Mouse (Mus musculus) brown adipose tissue, adult 24 weeks (tissue): ENCODE measurements around the gene Phc1. TPM values are rescaled to one million over a fixed set of nuclear protein-coding genes. Genes with fewer than 3 reads are reported as not detected.

ENCODE experiments used
- H3K27ac ChIP-seq: fragments of 200-500 bp; replicated peaks from 2 replicates; pipeline ENCODE4 v1.5.1; 2012; ENCODE audit warnings: low read depth, mild to moderate bottlenecking, low read length
- H3K4me1 ChIP-seq: fragments of 200-500 bp; 2 replicates; pipeline ENCODE4 v1.6.1; 2012; ENCODE audit warnings: low read length, mixed read lengths; ENCODE audit not compliant: control insufficient read depth, insufficient read depth, insufficient read length
- H3K4me3 ChIP-seq: fragments of 200-500 bp; 2 replicates; pipeline ENCODE4 v1.5.1; 2012; ENCODE audit warnings: low read depth, mild to moderate bottlenecking, low read length, moderate library complexity; ENCODE audit not compliant: insufficient read depth
- polyA plus RNA-seq: library from polyadenylated mRNA; stranded (reverse); fragments of >200 nt; gene quantifications from 2 replicates; pipeline ENCODE4 v1.2.4, GENCODE M21; 2012; ENCODE audit not compliant: missing spikeins, insufficient read depth, insufficient read length

Phc1 gene
- polyA plus RNA-seq, 1 experiment, result 5.8 TPM

DNA sequence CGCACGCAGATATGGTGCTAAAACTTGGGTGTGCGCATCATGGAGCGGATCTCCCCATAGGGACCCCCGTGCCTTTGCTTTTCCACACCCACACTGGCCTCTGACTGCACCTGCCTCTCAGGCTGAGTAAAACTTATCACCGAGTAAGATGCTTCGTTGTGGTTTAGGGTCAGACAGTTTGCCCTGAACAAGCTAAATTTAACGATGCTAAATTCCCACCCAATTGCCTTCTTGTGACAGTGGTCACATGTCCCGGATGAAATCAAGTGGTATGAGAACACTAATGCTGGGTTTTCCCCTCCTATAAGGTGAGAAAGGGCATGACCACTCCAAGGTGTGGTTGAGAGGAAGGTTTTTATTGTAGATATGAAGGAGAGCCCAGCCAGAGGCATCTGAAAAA, 46.6 kb downstream of the Phc1 start:
- Histone ChIP-seq H3K4me3 (no peak overlapping the region), H3K4me1 (no peaks in the 10 kb centered on the region), H3K27ac (no peak overlapping the region)

DNA sequence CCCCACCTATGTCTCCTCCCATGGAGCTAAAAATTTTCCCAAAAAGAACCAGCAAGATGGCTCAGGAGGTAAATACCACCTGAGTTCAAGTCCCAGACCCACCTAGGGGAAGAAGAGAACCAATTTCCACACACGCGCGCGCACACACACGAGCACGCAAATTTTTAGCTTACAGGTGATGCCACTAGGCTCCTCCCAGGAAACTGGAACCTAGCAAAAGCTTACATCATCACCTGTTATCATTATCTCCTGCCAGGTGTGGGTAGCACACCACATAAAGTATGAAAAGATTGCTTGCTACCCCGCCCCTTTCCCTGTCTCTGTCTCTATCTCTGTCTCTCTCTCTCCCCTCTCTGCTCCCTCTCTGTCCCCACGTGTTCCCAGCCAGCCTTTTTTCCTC, 47.2 kb downstream of the Phc1 start:
- Histone ChIP-seq H3K4me3 (no peak overlapping the region), H3K27ac (no peak overlapping the region), H3K4me1 (no peaks in the 10 kb centered on the region)

DNA sequence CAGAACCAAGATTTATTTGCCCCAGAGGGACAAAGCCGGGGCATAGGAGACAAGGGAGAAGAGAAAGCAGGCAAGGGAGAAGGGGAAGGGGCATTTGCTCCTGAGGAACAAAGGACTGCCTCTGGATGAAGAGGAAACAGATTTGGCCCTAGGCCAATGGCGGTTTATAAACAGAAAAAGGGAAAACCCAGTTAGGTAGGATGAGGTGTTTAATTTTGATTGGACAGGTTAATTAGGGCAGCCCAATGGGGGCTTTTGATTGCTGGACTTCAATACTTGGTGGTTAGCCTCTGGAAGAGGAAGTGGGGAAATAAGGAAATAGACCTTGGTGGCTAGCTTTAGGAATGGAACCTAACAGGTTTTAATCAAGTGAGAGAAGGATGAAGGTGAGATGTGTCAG, 48.2 kb downstream of the Phc1 start:
- H3K4me1 ChIP-seq, result no peaks in the 10 kb centered on the region
- no peak overlapping the region for H3K4me3 ChIP-seq
- H3K27ac ChIP-seq, result no peak overlapping the region

DNA sequence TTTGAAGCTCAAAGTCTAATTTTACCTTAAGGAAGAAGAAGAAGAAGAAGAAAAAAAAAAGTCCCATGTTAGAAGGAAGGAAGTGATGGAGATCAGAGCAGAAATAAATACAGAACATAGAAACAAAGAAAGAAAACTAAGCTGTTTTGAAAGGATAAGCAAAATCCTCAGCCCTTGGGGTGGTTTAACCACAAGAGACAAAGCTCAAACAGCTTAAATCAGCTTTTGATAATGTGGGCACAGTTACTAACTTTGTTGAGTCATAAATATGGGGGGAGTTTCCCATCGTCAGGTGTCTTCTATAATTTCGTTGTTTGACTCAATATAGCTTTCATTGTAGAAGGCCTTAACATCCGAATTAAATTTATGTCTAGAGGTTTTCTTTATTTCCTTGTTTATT, 48.6 kb downstream of the Phc1 start:
- no peaks in the 10 kb centered on the region for H3K4me1 ChIP-seq
- no peak overlapping the region for H3K27ac ChIP-seq
- H3K4me3 ChIP-seq, result no peak overlapping the region

DNA sequence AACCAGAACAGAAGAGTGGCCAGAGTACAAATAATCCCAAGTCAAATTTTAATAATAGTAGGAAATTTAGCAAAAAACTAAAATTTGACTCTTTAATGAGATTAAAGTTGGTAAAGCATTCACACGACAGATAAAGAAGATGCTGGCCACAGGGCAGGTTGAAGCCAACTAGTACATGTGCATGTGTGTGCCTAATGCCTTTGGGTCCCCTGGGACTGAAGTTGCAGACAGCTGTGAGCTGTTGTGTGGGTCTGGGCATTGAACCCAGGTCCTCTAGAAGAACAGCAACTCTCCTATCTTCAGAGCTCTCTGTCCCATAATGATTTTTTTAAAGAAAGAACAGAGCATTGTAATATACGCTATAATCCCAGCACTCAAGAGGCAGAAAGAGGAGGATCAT, 49.1 kb downstream of the Phc1 start:
- no peaks in the 10 kb centered on the region for H3K4me1 ChIP-seq

DNA sequence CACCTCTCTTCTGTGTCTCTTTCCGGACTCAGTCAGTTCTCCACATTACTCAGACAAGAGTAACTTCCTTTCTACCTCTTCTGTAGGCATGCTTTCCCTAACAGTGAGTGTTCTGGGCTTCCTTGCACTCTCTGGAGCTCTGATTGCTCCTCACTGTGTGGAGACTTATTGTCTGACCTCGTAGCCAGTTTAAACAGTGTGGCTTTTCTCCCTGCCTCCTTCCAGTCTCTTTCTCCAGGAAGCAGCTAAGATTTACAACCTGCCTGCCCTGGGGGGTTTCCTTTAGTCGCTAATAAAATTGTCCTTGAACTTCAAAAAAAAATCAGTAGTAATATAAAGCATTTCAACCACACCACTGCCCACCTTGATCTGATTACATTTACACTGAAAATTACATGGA, 50.1 kb downstream of the Phc1 start:
- Histone ChIP-seq H3K4me1 (no peaks in the 10 kb centered on the region), H3K27ac (no peak overlapping the region), H3K4me3 (no peak overlapping the region)

More for the DNA sequence above, 49.1 kb downstream of the Phc1 start:
- no peak overlapping the region for H3K27ac ChIP-seq
- no peak overlapping the region for H3K4me3 ChIP-seq

DNA sequence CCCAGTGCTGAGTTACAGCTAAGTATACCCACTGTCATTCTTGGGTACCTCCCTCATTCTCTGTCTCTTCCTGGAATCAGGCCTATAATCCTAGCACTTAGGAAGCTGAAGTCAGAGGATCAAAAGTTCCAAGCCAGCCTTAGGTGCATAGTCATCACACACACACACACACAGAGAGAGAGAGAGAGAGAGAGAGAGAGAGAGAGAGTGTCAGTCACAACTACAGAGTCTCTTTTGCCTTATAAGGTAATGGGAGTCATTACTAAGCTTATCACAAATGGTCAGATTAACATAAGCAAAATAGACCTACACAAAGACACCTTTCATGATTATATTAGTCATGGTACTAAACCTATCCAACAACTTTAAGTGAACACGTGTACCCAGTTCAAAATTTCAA, 51.0 kb downstream of the Phc1 start:
- Histone ChIP-seq H3K27ac (no peak overlapping the region), H3K4me1 (no peaks in the 10 kb centered on the region), H3K4me3 (no peak overlapping the region)

DNA sequence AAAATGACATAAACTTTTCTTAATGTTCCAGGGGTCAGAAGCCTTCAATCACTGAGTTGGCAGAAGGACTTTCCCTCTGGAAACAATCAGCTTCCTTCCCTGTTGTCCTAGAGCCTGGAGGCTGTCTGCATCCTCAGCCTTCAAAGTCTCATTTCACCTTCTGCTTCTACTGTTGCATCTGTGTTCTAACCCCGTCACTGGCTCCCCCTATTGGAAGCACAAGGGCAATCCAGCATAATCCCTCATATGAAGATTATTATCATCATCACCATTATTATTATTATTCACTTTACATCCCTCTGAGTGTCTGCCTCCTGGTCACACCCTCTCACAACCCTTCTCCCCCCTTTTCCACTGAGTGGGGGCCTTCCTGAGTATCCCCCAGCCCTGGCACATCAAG, 52.1 kb downstream of the Phc1 start:
- Histone ChIP-seq H3K4me3 (no peak overlapping the region), H3K27ac (no peak overlapping the region), H3K4me1 (no peaks in the 10 kb centered on the region)

DNA sequence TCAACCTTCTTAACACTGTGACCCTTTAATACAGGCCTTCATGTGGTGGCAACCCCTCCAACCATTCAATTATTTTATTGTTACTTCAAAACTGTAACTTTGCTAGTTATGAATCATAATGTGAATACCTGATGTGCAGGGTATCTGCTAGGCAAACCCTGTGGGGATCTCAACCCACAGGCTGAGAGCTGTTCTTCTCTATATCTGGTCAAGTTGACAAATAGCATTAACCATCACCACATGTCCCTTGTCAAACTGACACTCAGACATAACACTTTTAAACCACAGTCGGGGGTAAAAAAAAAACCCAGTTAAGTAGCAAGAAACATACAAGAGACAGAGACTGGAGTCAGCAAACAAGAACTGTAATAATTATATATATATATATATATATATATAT, 55.5 kb downstream of the Phc1 start:
- no peaks in the 10 kb centered on the region for H3K4me1 ChIP-seq
- no peak overlapping the region for H3K4me3 ChIP-seq
- H3K27ac ChIP-seq, result no peak overlapping the region

DNA sequence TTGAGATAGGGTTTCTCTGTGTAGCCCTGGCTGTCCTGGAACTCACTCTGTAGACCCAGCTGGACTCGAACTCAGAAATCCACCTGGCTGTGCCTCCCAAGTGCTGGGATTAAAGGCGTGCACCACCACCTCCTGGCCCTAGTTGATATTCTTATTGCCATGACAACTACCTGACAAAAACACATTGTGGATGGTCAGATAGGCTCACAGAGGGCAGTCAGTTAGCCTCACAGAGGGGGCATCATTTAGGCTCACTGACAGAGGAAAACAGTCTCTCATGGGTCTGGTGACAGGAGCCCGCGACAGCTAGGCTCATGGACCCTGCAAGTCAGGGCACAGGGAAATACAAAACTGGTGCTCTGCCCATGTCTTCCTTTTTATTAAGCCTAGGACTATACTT, 56.1 kb downstream of the Phc1 start:
- Histone ChIP-seq H3K4me3 (no peak overlapping the region), H3K27ac (no peak overlapping the region), H3K4me1 (no peaks in the 10 kb centered on the region)

DNA sequence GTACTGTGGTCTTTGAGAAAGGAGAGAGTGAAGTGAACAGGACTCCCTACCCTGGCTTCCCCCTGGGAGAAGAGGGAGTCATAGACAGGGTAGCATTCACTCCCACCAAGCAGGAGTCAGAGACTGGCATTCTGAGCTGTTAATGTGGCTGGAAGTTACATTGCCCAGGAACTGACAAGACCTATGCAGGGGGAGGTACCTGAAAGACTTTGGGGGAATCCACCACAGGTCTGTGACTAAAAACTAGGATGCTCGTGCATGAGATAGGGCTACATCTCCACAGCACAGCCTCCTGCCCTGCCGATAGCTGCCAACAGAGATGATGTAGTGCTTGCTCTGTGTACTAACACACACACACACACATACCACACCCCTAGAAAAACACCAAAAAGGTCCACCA, 56.9 kb downstream of the Phc1 start:
- no peaks in the 10 kb centered on the region for H3K4me1 ChIP-seq
- no peak overlapping the region for H3K27ac ChIP-seq
- no peak overlapping the region for H3K4me3 ChIP-seq

DNA sequence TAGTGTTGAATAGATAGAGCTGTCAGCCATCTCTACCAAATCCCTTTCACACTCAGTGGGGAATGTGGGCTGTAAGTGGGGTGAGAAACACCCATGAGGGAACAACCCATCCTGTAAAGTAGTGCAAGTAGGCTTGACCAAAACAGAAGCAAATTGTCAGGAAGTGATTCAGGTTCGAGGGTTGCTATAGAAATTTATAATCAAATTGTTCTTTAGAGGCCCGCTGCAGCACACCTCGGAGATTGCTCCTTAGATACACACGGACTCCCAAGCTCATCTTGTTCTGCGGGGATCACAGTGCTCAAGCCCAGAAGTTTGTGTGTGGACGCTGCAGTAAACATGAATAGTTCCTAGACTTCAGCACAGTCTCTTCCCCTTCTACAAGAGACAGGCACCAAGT, 57.6 kb downstream of the Phc1 start, which contains the start of gene Klrg1:
Klrg1 (minus strand) TSS at position 101 of the 400 bp plus-strand sequence.
- H3K4me1 ChIP-seq, result no peaks in the 10 kb centered on the region
- no peak within 1 kb of the TSS for H3K27ac ChIP-seq
- no peak within 1 kb of the TSS for H3K4me3 ChIP-seq

DNA sequence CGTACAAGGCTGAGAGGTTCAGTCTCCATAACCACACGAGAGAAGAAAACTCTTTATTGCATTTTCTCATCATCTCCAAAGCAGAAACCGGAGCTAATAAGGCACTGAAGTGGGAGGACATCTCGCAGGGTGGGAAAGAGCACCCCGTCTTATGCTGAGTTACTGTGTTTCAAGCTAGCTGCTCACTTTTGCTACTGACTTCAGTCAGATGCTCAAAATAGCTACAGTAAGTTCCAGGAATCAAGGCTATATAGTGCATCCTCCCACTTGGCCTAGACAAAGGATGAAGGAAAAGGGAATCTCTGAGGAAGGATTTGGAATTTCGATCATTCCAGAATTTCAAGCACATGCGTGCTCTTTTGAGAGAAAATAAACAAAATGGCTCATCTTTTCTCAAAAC, 63.8 kb downstream of the Phc1 start:
- H3K27ac ChIP-seq, result no peak overlapping the region
- no peak overlapping the region for H3K4me3 ChIP-seq
- H3K4me1 ChIP-seq, result no peaks in the 10 kb centered on the region

DNA sequence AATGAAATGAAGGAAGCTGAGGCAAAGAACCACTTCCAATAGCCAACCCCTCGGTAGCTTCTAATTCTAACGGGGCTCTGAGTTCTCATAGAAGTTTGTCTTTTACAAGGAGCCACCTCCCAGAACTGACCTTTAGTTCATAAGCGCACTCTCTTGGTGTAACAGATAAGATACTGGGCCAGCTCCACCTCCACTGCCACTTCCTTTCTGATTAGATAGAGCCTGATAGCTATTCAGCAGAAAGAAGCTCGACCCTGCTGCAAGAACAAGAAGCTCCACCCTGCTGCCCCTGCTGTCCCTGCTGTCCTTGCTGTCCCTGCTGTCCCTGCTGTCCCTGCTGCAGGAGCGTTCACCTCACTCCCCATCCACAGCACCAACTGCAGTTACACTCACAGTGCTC, 65.8 kb downstream of the Phc1 start:
- Histone ChIP-seq H3K4me1 (no peaks in the 10 kb centered on the region), H3K4me3 (no peak overlapping the region), H3K27ac (no peak overlapping the region)

DNA sequence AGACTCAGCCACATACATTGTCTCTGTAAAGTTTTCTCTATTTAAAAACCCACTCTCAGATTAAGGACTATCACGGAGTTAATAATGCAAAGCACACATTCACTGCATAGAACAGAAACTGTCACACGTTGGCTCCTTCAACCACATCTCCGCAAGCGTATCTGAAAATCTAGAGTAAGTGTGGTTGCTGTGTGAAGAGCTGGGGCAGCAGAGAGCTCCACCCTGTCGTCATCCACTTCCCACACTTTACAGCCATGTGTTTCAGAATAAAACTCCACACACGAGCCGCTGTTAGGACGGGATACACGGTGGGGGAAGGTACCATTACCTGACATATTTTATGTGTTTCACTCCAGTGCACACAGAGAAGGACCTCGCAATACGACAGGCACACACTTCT, 70.2 kb downstream of the Phc1 start:
- no peak overlapping the region for H3K4me3 ChIP-seq
- no peak overlapping the region for H3K27ac ChIP-seq
- no peaks in the 10 kb centered on the region for H3K4me1 ChIP-seq

DNA sequence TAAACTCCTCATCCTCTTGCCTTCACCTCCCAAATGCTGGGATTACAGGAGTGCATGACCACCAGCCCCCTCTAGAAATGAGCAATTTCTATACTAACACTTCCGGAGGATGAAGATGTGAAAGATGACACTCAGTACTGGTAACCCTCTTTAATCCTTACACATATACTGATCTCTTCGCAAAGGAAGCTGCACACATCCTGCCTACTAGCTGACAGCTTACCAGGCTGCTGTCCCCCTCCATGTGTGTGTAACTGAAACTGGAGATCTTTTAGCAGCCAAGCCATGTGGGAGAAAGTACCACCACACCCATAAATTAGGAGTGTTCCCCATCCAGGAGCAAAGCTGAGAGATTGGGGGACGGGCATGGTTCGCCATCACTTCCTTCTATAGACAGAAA, 71.2 kb downstream of the Phc1 start:
- no peaks in the 10 kb centered on the region for H3K4me1 ChIP-seq
- H3K4me3 ChIP-seq, result no peak overlapping the region
- H3K27ac ChIP-seq, result no peak overlapping the region

DNA sequence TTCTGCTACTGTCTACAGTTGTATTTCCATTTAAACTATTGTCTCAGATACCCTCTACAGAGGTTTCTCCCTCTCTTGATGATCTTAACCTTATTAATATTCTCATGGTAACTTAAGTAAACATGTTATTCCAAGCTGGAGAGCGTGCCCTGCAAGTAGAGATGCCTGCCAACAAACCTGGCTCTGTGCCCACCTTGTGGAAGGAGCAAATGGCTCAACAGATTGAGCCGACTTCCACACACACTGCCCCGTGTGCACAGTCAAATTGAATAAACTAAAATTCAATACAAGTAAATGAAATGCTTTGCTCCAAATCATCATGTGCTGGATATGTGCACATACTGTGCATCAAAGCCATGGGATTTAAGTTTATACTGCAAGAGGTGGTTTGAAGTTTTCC, 71.8 kb downstream of the Phc1 start:
- no peaks in the 10 kb centered on the region for H3K4me1 ChIP-seq
- no peak overlapping the region for H3K27ac ChIP-seq
- H3K4me3 ChIP-seq, result no peak overlapping the region
